Mouse (Mus musculus): Measurements from ENCODE around the gene Zfp764.
A peak's percentile ranks its signal among the peaks of the same experiment; 100 is the strongest.
"Not testable (repeated sequence)": the region's sequence is repeated elsewhere in the genome, so short reads cannot be mapped to it uniquely, and the experiment has no call there.

Zfp764 gene

DNA sequence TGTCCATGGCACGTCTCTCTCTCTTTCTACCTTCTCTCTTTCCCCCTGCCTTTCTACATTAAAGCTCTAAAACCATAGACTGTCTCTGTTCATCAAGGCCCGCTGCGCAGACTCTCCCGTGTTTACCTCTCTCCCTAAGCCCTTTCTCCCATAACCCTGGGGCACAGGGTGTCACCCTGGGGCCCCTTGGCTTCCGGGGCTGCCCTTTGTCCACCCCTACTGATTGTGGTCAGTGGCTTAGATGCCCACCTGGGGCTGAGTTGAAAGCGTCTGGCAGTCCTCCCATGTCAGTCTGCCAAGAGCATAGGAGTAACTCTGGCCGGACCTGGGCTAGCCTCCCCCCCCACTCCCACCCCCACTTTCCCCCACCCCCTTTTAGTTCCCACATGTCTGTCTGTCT is 16.3 kb downstream of the Zfp764 start:
- DNase-seq (ENCODE audit: low spot score), result no peak

DNA sequence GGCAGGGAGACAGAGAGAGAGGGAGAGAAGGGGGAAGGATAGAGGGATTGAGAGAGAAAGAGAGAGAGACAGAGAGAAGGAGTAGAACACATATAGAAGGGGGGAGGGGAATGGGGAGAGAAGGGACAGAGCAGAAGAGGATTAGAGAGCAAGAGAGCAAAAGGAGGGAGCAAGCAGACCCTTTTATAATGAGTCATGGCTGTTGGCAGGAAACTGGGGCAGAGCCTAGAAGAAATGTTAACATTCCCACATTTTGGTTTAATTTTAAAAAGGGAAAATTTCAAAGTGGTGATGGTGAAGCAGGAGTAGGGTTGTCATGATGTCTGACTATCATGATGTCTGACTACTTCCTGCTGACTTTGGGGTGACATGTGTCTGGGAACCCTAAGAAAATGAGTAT is 18.4 kb downstream of the Zfp764 start:
- not testable (repeated sequence) for DNase-seq (ENCODE audit: low spot score)

DNA sequence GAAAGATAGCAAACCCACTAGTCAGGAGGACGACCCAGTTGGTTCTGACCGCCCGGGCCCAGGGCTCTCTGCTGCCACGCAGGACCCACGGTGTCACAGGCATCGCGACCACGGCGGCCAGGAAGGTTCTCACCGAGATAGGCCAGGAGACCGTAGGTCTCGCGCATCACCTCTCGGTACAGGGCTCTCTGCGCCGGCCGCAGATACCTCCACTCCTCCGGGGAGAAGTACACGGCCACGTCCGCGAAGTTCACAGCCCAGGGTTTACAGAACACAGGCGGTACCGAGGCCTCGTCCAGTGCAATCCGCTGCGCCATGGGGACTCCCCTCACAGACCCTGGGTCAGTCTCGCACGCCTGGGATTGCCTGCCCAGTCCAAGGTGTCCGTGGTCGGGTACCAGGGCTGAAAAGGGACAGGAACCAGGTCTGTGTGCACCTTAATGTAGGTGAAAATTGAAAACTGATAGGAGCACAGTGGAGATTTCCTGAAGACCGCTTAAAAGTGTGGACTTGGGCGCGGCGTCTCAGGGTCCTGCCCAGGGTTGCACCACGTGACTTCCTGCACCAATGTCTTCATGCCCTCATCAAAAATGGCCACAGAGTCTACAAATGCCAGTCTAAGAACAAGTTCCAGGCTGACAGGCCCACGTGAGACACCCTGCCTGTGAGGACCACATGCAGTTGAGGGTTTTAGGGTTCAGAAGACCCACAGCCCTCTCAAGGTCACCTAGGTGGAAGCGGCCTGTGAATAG is 19.8 kb downstream of the Zfp764 start, which contains the start of gene 9130019O22Rik:
Gene 9130019O22Rik (minus strand): TSS at position 526 of the 752 bp plus-strand sequence.
- peak; percentile 92 for DNase-seq (ENCODE audit: low spot score)

DNA sequence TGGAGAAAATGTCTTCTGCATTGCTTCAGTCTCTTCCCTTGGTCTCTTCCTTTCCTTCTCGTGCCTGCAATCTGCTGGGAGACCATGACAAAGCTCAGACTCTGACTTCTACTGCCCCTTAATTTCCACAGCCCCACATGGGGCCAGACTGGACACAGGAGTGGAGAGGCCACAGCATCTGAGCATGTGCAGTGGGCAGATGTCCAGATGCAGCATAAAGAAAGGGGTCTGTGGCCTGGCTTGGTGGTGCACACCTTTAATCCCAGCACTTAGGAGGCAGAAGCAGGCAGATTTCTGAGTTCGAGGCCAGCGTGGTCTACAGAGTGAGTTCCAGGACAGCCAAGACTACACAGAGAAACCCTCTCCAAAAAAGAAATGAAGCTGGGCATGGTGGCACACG is 21.1 kb downstream of the Zfp764 start:
- not testable (repeated sequence) for DNase-seq (ENCODE audit: low spot score)

DNA sequence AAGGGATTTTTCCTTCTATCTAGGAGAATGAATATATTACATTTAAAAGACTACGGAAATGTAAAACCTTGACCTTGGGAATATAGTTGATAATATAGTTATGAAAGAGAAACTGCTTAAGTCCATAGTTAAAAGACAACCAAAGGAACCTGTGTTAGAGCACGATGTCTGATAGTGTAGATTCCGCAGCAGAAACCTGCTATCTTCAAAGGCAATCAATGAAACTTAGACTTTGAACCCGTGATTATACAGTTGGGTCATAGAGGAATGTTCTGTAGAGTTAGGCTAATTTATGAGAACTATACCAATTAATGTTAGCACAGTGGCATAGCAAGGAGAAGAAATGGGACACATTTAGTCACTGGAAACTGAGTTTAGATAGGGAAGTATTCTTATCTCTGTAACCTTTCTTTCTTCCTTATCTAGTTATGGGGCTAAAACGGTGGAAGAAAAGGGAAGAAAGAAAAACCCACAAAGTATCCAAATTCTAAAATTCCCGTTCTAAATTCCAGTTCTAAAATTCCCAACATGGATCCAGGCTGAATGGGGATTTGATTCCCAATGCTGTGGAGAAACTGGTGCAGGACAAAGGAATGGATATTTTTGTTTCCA is 28.2 kb downstream of the Zfp764 start:
- DNase-seq (ENCODE audit: low spot score), result no peak

DNA sequence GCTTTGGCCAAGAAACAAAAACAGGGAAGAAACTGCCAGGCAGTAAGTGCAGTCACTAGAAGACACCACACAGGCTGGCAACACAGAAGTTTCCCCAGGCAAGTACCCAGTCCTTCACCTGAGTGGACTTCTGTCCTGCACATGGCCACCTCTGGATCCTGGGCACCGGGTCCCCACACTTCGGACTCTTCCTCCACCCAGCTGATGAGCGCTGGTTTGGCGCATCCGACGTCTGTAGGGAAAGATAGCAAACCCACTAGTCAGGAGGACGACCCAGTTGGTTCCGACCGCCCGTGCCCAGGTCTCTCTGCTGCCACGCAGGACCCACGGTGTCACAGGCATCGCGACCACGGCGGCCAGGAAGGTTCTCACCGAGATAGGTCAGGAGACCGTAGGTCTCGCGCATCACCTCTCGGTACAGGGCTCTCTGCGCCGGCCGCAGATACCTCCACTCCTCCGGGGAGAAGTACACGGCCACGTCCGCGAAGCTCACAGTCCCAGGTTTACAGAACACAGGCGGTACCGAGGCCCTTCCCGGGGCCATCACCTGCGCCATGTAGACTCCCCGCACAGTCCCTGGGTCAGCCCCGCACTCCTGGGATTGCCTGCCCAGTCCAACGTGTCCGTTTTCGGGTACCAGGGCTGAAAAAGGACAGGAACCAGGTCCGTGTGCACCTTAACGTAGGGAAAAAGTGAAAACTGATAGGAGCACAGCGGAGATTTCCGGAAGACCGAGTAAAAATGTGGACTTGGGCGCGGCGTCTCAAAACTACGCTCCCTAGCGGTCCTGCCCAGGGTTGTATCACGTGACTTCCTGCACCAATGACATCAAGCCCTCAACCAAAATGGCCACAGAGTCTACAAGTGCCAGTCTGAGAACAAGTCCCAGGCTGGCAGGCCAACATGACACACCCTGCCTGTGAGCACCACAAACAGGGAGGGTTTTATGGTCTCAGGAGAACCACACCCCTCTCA is 31.1 kb downstream of the Zfp764 start, which contains the start of gene Zfp747:
Gene Zfp747 (minus strand): TSS at position 780 of the 975 bp plus-strand sequence.
- DNase-seq (ENCODE audit: low spot score), result peak; percentile 96

DNA sequence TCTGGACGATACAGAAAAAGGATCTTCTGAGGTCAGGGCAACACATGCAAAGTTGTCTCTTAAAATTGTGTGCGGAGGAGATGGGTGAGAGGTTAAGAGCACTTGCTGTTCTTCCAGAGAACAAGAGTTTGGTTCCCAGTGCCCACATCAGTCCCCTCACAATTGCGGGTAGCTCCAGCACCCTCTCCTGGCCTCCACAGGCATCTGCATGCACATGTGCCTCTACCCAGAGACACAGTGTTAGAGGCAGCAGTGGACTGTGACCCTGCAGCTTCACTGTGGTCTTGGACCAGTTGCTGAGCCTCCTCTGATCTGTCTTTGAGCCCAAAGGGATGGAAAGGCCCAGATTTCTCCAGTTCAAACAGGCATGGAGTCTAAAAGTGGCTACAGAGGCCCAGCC is 34.8 kb downstream of the Zfp764 start:
- not testable (repeated sequence) for DNase-seq (ENCODE audit: low spot score)

DNA sequence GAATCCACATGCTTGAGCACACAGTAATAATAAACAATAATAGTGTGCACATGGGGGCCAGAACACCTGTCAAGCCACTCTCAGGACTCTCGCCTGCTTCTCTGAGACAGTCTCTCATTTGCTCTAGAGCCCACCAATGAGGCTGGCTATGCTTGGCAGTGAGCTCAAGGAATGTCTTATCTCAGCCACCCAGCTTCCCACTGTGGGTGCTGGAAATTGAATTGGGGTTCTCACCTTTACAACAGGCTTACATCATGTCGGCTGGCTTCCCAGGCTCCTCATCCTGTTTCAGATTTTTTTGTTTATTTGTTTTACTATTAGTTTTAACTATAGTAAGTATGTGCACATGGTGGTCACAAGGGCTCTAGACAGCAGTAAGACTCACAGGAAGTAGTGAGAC is 35.4 kb downstream of the Zfp764 start:
- no peak for DNase-seq (ENCODE audit: low spot score)

DNA sequence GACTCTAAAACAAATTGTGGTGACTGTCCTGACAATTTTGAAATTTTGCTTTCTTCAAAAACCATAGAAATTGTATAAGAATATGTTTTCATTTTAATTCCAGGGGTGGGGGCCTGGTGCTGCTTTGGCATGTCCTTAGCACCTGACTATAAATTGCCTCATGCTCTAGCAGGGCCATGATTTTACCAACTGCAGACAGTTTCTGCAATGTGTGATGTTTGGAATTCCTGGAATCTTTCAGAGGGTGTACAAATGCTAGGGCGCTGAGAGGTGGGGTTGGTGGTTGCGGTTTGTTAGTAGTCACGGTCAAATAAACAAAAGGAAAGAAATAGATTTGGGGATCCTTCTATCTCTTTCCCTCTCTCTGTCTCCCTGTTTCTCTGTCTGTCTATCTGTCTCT is 40.4 kb downstream of the Zfp764 start:
- no peak for DNase-seq (ENCODE audit: low spot score)

DNA sequence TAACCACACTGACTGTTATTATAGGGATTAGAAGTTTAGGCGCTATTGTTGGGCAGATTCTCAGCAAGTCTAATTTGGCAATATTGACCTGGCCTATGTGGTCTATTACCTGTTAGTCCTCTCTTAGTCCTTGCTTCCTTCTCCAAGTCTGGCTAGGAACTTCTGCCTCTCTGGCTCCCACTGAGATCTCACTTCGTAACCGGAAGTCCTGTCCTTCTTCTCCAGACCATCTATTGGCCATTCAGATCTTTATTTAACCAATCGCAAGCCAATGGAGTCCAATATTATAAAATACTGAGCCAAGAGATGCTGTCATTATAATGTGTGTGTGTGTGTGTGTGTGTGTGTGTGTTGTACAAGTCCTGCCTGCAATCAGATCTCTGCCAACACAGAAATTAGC is 42.5 kb downstream of the Zfp764 start:
- no peak for DNase-seq (ENCODE audit: low spot score)

DNA sequence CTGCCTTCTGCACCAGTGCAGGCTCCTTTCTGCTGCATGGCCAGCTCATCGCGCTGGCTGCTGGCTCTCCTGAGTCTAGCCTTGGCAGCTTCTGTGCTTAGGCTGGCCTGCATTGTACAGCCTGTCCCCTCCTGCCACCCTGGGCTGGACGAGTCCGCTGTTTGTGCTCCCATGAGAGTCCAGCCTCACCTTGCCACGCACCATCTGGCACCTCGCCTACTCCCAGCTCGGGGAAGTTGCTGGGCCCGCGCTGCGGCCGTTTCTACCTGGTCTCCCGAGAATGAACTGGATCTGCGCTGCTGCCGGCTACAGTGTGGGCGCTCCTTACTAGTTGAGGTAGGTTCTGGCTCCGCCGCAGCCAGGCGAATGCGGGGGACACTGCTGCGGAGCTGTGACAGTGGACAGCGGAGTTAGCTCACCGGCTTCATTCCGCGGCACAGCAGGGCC is 43.1 kb downstream of the Zfp764 start:
- no peak for DNase-seq (ENCODE audit: low spot score)

DNA sequence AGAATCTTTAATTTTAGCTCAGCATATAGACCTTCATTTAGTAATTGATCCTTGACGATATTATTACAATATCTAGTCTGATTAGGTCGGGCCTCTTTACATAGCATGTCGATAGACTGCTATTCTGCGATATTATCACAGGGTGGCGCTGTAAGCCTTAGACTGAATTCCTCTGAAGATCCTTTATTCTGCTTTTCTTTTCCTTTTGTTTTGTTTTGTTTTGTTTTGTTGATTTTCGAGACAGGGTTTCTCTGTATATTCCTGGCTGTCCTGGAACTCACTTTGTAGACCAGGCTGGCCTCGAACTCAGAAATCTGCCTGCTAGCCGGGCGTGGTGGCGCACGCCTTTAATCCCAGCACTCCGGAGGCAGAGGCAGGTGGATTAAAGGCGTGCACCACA is 44.2 kb downstream of the Zfp764 start:
- DNase-seq (ENCODE audit: low spot score), result peak; percentile 61

DNA sequence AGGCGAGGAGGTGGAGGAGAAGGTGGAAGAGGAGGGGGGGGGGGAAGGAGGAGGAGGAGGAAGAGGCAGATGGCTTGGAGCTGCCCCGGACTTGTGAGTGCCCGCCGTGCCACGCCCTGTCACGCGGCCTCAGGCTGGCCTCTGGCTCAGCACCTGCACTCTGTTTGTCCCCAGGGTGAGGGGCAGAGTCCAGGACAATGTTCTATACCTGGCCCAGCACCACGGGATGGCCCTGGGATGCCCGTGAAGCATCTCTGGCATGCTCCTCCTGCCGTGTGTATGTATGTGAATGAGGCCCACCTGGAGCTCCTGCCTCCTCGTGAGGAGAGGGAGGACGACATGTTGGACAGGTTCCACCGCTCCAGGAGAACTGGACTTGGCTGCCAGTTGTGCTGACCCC is 45.2 kb downstream of the Zfp764 start:
- DNase-seq (ENCODE audit: low spot score), result no peak

DNA sequence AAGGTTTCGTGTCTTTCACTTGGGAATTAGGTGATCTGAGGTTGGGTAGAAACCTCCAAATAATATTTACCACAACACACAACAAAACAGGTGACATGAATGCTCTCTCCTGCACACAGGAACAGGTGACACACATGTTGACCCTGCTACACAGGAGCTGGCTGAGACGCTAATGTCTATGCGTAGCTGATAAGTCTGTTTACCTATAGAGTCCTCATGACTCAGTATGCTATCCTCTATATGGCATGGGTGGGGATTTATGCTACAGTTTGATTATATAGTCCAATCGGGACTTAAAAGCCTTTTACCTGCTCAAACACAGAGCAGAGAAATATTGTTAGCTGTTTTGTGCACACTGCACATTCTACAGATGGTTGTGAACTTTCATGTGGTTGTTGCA is 46.4 kb downstream of the Zfp764 start:
- DNase-seq (ENCODE audit: low spot score), result no peak

DNA sequence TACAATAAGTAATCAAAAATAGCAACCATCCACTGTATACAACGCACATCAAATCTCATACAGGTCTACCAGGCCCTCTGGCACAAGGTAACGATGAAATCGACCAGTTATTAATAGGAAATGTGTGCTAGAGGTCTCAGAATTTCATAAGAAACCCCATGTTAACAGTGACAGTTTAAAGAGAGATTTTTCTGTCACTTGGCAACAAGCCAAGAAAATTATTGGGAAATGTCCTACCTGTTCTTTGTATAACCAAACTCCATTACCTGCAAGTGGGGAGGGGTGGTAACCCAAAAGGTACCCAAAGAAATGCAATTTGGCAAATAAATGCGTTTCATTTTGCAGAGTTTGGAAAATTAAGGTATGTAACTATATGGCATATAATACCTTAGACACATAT is 48.1 kb downstream of the Zfp764 start:
- DNase-seq (ENCODE audit: low spot score), result no peak

DNA sequence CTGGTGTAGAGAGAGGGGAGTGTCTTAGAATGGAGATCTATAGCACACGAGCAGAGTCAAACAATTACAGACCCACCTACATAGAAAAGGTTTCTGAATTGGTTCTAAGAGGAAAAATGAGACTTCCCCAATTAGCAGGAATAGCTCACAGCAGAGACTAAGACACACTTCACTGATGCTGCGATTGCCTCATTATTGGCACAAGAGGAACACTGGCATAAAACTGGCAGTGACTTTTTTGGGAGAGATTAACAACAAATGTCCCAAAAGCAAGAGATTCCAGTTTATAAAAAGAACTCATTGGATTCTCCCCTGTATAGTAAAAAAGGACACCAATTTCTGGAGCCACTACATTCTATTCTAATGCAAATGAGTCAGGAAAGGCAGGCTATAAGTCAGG is 48.8 kb downstream of the Zfp764 start:
- DNase-seq (ENCODE audit: low spot score), result no peak

DNA sequence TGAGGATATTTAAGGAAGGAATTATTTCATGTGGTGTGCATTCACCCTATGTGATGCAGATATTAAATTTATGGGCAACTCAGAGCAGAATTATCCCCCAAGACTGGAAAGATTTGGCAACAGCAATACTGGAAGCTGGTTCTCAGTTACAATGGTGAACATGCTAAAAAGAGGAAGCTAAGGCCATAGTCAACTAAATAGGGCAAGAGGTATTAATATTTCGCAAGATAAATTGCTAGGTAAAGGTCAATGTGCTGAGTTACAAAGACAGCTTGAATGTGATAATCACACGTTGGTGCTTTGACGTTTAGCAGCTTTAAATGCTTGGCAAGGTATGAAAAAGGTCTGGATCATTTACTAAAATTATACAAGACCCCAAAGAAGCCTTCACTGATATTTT is 50.8 kb downstream of the Zfp764 start:
- no peak for DNase-seq (ENCODE audit: low spot score)

All from c-Kit-positive CD71-positive TER-119-positive erythroid progenitor cells, embryonic 14.5 days (primary cell).